Mouse (Mus musculus): ENCODE measurements around the gene Tldc2. TPM values are rescaled to one million over a fixed set of nuclear protein-coding genes. Genes with fewer than 3 reads are reported as not detected.

Gene Tldc2
- polyA plus RNA-seq, 1 experiment from 2014 or later, result not detected

DNA sequence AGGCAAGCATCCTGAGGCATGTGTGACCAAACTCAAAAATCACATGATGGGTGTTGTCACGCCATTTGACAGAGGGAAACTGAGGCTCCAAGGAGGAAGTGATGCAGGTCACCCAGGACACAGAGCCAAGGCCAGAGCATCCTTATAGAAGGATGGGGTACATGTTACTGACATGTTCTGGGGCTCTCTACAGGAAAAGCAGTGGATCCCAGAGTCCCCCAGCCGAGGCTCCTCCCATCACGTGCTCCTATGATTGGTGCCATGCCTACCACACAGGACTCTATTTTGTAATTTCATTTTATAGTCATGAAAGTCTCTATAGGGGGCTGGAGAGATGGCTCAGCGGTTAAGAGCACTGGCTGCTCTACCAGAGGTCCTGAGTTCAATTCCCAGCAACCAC lies 29.1 kb upstream of the Tldc2 start:
- Histone ChIP-seq H3K4me1 (ENCODE audit: control insufficient read depth, insufficient read depth, low read length) (peaks cover 13% of the 10 kb centered on the region), H3K27me3 (replicated peaks; ENCODE audit: control insufficient read depth, insufficient read depth, low read length) (no peaks in the 10 kb centered on the region), H3K4me3 (ENCODE audit: low read length) (no peak overlapping the region), H3K9ac (ENCODE audit: low read depth, low read length) (no peak overlapping the region), H3K27ac (ENCODE audit: low read length) (no peak overlapping the region), H3K36me3 (ENCODE audit: control insufficient read depth, insufficient read depth, low read length) (no peaks in the 10 kb centered on the region), H3K9me3 (ENCODE audit: control insufficient read depth, low read length) (no peaks in the 10 kb centered on the region), H3K4me2 (ENCODE audit: low read depth, low read length) (no peak overlapping the region)
- WGBS, result 91% methylated on average over 4 of the region's 4 CpGs
- no peak for ATAC-seq

DNA sequence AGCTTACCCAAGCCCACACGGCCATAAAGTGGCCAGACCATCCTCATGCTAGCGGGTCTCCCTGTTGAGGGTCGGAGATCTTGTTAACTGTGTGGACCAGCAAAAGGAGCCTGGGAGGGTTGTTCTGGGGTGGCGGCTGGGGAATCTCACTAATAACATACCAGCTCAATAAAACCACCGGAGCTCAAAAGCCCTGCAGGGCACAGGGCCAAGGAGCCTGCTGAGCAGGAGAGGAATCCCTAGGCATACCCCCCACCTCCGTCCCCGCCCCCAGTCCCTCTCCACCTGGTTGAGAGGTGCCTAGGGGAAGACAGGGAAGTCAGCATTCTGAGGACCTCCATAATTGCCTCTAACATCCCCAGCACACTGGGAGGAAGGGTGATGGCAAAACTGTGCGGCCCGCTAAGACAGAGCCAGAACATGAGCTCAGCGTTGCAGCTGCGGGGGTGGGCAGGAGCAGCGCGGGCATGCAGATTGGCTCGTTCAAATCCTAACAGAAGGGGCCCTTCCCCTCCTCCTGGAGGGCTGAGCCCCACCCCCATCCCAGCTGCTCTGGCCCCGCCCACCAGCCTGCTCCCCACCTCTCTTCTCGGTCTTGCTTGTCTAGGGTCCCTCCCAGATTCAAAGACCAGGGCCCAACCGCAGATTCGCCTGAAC lies 28.4 kb upstream of the Tldc2 start:
- Histone ChIP-seq H3K4me1 (ENCODE audit: control insufficient read depth, insufficient read depth, low read length) (peaks cover 14% of the 10 kb centered on the region), H3K4me2 (ENCODE audit: low read depth, low read length) (peak overlapping the region; percentile 49), H3K4me3 (ENCODE audit: low read length) (peak overlapping the region; percentile 29), H3K9me3 (ENCODE audit: control insufficient read depth, low read length) (no peaks in the 10 kb centered on the region), H3K36me3 (ENCODE audit: control insufficient read depth, insufficient read depth, low read length) (no peaks in the 10 kb centered on the region), H3K27me3 (replicated peaks; ENCODE audit: control insufficient read depth, insufficient read depth, low read length) (no peaks in the 10 kb centered on the region), H3K9ac (ENCODE audit: low read depth, low read length) (peak overlapping the region; percentile 49), H3K27ac (ENCODE audit: low read length) (peak overlapping the region; percentile 74)
- 14% methylated on average over 18 of the region's 18 CpGs for WGBS
- ATAC-seq, result peak; percentile 83

DNA sequence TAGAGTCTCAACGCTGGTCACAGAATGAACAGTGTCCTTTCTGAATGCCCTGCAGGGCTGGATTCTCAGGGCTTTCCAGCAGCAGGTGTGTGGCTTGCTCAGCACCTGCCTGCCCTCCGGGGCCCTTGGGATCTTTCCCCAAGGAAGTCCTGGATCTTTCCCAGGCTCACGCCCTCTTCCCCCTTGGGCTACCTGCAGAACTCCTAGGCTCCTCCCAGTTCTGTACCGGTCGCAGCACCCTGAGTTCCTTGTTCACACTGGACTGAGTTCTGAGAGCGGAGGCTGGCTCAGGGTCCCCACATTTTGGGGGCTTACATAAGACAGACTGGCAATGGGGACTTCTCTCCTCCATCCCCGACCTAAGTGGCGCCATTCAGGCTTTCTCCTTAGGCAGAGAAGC lies 27.7 kb upstream of the Tldc2 start:
- WGBS, result 62% methylated on average over 8 of the region's 8 CpGs
- ATAC-seq, result peak; percentile 55

DNA sequence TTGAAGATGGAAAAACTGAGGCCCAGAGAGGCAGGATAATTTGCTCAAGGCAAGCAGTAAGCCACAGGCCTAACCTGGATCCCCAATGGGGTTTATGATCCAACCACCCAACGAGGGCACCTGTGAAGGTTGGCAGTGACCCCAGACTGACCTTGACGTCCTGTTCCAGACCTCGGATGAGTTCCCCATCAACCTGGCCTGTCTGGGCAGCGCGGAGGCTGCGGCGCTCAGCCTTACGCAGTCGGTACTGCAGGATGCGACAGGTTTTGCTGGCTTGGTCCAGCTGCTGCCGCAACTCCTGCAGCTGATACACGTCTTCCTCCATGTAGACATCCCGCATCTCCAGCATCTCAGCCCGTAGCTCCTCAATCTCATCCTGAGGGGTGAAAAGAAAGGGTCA lies 26.8 kb upstream of the Tldc2 start:
- ATAC-seq, result no peak
- Histone ChIP-seq H3K36me3 (ENCODE audit: control insufficient read depth, insufficient read depth, low read length) (no peaks in the 10 kb centered on the region), H3K4me2 (ENCODE audit: low read depth, low read length) (no peak overlapping the region), H3K9ac (ENCODE audit: low read depth, low read length) (no peak overlapping the region), H3K4me1 (ENCODE audit: control insufficient read depth, insufficient read depth, low read length) (peaks cover 26% of the 10 kb centered on the region), H3K4me3 (ENCODE audit: low read length) (no peak overlapping the region), H3K27ac (ENCODE audit: low read length) (no peak overlapping the region), H3K27me3 (replicated peaks; ENCODE audit: control insufficient read depth, insufficient read depth, low read length) (no peaks in the 10 kb centered on the region), H3K9me3 (ENCODE audit: control insufficient read depth, low read length) (no peaks in the 10 kb centered on the region)
- WGBS, result 87% methylated on average over 14 of the region's 14 CpGs

More for the DNA sequence above, 27.7 kb upstream of the Tldc2 start:
- H3K4me3 ChIP-seq (ENCODE audit: low read length), result peak overlapping the region; percentile 29; the same call in 1 of the 2 replicates
- H3K9me3 ChIP-seq (ENCODE audit: control insufficient read depth, low read length), result no peaks in the 10 kb centered on the region
- H3K36me3 ChIP-seq (ENCODE audit: control insufficient read depth, insufficient read depth, low read length), result no peaks in the 10 kb centered on the region
- peak overlapping the region; percentile 49 for H3K4me2 ChIP-seq (ENCODE audit: low read depth, low read length)
- H3K27ac ChIP-seq (ENCODE audit: low read length), result peak overlapping the region; percentile 74
- H3K27me3 ChIP-seq (replicated peaks; ENCODE audit: control insufficient read depth, insufficient read depth, low read length), result no peaks in the 10 kb centered on the region
- peaks cover 20% of the 10 kb centered on the region for H3K4me1 ChIP-seq (ENCODE audit: control insufficient read depth, insufficient read depth, low read length)
- peak overlapping the region; percentile 49 for H3K9ac ChIP-seq (ENCODE audit: low read depth, low read length)

DNA sequence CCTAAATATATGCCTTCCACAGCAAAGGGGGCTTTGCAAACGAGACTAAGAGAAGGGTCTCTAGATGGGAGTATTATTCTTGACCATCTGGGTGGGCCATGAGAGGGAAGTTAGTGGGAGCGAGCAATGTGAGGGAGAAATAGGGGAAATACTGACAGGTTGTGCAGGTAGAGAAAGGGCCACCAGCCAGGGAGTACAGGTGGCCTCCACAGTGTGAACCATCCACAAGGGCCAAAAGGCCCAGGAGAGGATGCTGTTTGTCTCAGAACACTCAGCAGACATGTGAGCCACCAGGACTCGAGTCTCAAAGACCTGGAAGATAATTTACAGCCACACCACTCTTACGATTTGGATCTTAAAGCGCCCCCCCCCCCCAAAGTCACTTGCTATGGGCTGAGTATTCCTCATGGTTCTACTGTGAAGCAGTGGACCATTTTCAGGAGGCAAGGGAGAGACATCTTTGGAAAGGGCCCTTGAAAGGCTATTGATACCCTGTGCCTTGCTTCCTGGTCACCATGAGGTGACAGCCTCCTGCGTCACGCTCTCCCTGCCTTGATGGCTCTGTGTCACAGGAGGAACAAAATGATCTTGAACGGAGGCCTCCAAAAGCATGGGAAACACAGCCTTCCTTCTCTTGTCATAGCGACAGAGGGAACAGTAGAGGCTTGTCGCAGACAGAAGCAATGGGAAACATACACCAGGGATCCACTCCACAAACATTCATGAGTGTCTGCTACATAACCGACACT lies 26.1 kb upstream of the Tldc2 start:
- H3K4me1 ChIP-seq (ENCODE audit: control insufficient read depth, insufficient read depth, low read length), result peaks cover 33% of the 10 kb centered on the region

DNA sequence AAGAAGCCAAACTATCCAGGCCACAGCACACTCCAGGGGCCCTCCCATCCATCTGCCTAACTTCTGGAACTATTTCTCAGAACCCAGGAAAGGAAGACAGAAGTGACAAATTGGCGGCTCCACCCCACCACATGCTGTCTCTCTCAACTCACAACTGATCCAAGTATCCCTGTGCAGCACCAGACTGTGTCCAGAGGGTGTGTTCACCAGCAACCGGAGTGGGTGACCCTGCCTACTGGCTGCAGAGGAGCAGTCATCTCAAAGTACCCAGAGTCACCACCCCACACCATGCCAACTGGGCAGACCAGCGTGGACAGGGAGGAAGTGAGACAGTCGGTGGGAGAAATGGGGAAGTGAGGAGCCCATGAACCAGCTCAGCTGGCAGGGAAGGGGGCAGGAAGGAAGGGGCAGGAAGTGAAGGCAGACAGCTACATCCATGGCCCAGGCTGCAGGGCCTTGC lies 23.6 kb upstream of the Tldc2 start:
- no peaks in the 10 kb centered on the region for H3K27me3 ChIP-seq (replicated peaks; ENCODE audit: control insufficient read depth, insufficient read depth, low read length)
- 56% methylated on average over 4 of the region's 4 CpGs for WGBS
- H3K4me3 ChIP-seq (ENCODE audit: low read length), result no peak overlapping the region
- peaks cover 46% of the 10 kb centered on the region for H3K4me1 ChIP-seq (ENCODE audit: control insufficient read depth, insufficient read depth, low read length)
- H3K27ac ChIP-seq (ENCODE audit: low read length), result no peak overlapping the region
- ATAC-seq, result no peak
- no peak overlapping the region for H3K9ac ChIP-seq (ENCODE audit: low read depth, low read length)
- no peaks in the 10 kb centered on the region for H3K9me3 ChIP-seq (ENCODE audit: control insufficient read depth, low read length)
- no peak overlapping the region for H3K4me2 ChIP-seq (ENCODE audit: low read depth, low read length)
- no peaks in the 10 kb centered on the region for H3K36me3 ChIP-seq (ENCODE audit: control insufficient read depth, insufficient read depth, low read length)

More for the DNA sequence above, 26.1 kb upstream of the Tldc2 start:
- no peak overlapping the region for H3K9ac ChIP-seq (ENCODE audit: low read depth, low read length)
- no peak overlapping the region for H3K4me2 ChIP-seq (ENCODE audit: low read depth, low read length)
- ATAC-seq, result no peak
- no peaks in the 10 kb centered on the region for H3K36me3 ChIP-seq (ENCODE audit: control insufficient read depth, insufficient read depth, low read length)
- no peak overlapping the region for H3K27ac ChIP-seq (ENCODE audit: low read length)
- no peaks in the 10 kb centered on the region for H3K9me3 ChIP-seq (ENCODE audit: control insufficient read depth, low read length)
- H3K27me3 ChIP-seq (replicated peaks; ENCODE audit: control insufficient read depth, insufficient read depth, low read length), result no peaks in the 10 kb centered on the region
- H3K4me3 ChIP-seq (ENCODE audit: low read length), result no peak overlapping the region
- WGBS, result 81% methylated on average over 11 of the region's 11 CpGs

DNA sequence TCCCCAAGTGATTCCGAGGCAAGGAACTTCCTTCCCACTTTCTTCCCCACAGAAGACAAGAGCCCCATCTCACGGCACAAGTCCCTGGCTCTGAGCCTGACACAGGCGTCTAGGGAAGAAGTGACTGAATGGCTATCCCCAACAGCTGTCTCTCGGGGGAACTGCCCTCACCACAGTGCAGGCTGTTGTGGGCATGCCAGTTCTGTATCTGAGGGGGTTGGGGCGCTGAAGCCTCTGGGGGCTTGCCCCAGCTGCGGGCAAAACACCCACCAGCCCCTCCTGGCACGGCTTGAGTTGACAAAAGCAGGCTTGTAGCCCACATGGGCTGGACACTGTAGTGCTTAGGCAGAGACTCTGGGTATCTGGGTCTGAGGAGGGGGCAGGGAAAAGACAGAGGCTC lies 22.7 kb upstream of the Tldc2 start:
- ATAC-seq, result no peak
- peak overlapping the region; percentile 46; the same call in 1 of the 2 replicates for H3K9ac ChIP-seq (ENCODE audit: low read depth, low read length)
- H3K36me3 ChIP-seq (ENCODE audit: control insufficient read depth, insufficient read depth, low read length), result no peaks in the 10 kb centered on the region
- no peak overlapping the region for H3K27ac ChIP-seq (ENCODE audit: low read length)
- H3K4me3 ChIP-seq (ENCODE audit: low read length), result no peak overlapping the region
- H3K27me3 ChIP-seq (replicated peaks; ENCODE audit: control insufficient read depth, insufficient read depth, low read length), result no peaks in the 10 kb centered on the region
- peaks cover 45% of the 10 kb centered on the region for H3K4me1 ChIP-seq (ENCODE audit: control insufficient read depth, insufficient read depth, low read length)
- H3K4me2 ChIP-seq (ENCODE audit: low read depth, low read length), result no peak overlapping the region
- 65% methylated on average over 7 of the region's 7 CpGs for WGBS
- no peaks in the 10 kb centered on the region for H3K9me3 ChIP-seq (ENCODE audit: control insufficient read depth, low read length)

DNA sequence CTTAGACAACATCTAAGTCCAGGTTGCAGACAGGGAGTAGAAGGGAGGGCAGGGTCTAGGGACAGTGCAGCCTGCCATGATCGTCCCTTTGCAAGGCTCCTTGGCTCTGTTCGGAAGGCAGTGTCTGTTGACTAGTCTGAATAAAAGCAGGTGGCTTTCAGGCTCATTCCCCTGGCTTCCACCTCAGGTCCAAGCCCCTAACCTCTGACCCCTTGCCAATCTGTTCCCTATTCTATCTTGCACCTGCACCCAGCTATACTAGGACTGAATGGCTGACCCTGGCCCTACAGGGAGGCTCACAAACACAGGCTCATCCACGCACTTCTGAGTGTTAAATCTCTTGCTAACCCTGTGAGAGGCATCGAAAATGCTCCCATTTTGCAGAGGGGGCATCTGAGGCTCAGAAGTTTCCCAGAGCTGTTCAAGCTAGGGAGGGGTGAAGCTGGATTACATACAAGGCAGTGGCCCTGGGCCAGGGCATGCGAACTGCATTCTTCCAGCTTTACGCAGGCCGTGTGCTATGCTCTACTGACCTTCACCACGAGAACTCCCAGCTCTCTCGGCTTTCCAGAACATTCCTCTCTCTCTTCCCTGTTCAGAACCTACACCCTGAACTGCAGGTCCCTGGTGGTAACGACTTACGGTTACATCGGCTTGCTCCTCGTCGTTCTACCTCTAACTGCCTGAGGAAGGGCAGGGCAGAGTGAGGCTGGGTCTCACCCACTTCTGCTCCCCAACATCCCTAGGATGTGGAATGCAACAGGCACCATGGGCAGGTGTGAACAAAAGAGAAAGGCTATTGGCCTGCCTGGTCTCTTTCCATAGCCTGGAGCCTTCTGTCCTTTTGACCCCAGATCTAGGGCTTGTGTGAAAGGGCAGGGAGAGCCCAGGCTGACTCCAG lies 21.6 kb upstream of the Tldc2 start:
- no peaks in the 10 kb centered on the region for H3K36me3 ChIP-seq (ENCODE audit: control insufficient read depth, insufficient read depth, low read length)
- H3K4me2 ChIP-seq (ENCODE audit: low read depth, low read length), result no peak overlapping the region
- no peak for ATAC-seq
- WGBS, result 74% methylated on average over 14 of the region's 14 CpGs
- H3K9ac ChIP-seq (ENCODE audit: low read depth, low read length), result no peak overlapping the region
- H3K4me1 ChIP-seq (ENCODE audit: control insufficient read depth, insufficient read depth, low read length), result peaks cover 53% of the 10 kb centered on the region
- no peaks in the 10 kb centered on the region for H3K27me3 ChIP-seq (replicated peaks; ENCODE audit: control insufficient read depth, insufficient read depth, low read length)
- H3K9me3 ChIP-seq (ENCODE audit: control insufficient read depth, low read length), result no peaks in the 10 kb centered on the region
- H3K4me3 ChIP-seq (ENCODE audit: low read length), result no peak overlapping the region
- H3K27ac ChIP-seq (ENCODE audit: low read length), result peak overlapping the region; percentile 78

DNA sequence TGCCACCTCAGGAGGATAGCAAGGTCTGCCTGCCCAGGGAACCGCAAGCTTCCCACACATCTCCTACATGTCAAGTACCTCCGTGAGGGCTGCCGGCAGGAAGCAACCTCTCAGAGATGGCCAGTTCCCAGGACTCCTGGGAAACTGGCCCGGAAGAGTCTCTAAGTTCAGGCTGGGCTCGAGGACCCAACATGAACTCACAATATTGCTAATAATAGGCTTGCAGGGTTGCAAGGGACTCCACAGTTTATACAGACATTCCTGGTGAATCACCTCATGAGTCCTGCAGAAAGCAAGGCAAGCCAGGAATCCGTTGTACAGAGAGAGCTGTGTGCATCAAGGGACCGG lies 21.0 kb upstream of the Tldc2 start:
- Histone ChIP-seq H3K27me3 (replicated peaks; ENCODE audit: control insufficient read depth, insufficient read depth, low read length) (no peaks in the 10 kb centered on the region), H3K4me1 (ENCODE audit: control insufficient read depth, insufficient read depth, low read length) (peaks cover 60% of the 10 kb centered on the region), H3K9me3 (ENCODE audit: control insufficient read depth, low read length) (no peaks in the 10 kb centered on the region), H3K4me3 (ENCODE audit: low read length) (no peak overlapping the region), H3K4me2 (ENCODE audit: low read depth, low read length) (no peak overlapping the region), H3K36me3 (ENCODE audit: control insufficient read depth, insufficient read depth, low read length) (no peaks in the 10 kb centered on the region), H3K9ac (ENCODE audit: low read depth, low read length) (no peak overlapping the region), H3K27ac (ENCODE audit: low read length) (peak overlapping the region; percentile 78)
- ATAC-seq, result 0 out of 2 replicates have a peak, but pooled peaks have one; percentile 11
- 36% methylated on average over 7 of the region's 7 CpGs for WGBS
